Mouse (Mus musculus): ENCODE results near the gene Clec2g.

The Clec2g gene

DNA sequence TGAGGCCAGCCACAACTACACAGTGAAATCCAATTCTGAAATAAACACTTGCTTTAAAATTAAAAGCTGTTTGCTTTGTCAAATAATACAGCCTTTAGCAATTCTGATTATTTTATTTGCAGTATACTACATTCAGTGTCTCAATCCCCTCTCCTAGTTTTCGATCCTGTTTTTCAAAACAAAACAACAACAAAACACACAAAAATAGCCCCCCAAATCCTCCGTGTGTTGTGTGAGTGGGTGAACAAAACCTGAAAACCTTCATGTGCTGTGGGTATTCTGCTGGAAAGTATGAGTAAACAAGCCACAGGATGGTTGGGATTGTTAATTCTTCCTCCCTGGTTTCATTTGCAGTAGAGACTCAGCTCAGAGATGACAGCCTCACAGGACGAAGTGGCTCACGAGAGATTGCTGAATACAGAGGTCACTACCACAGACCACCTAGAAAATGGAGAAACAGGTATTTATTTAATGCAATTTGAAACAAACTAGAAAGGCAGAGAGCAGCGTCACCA, 79.6 kb downstream of the Clec2g start:
- DNase-seq (ENCODE audit: low spot score): no peak

- no peak for DNase-seq (ENCODE audit: low spot score)
These were observed 80.2 kb downstream of the Clec2g start for GRCm38 (mm10) chr6:129014399-129014798.

GRCm38 (mm10) chr6:129027451-129028248, 93.5 kb downstream of the Clec2g start:
- no peak for DNase-seq (ENCODE audit: low spot score)

- no peak for DNase-seq (ENCODE audit: low spot score)
These were observed 96.1 kb downstream of the Clec2g start for GRCm38 (mm10) chr6:129030175-129030824.

DNA sequence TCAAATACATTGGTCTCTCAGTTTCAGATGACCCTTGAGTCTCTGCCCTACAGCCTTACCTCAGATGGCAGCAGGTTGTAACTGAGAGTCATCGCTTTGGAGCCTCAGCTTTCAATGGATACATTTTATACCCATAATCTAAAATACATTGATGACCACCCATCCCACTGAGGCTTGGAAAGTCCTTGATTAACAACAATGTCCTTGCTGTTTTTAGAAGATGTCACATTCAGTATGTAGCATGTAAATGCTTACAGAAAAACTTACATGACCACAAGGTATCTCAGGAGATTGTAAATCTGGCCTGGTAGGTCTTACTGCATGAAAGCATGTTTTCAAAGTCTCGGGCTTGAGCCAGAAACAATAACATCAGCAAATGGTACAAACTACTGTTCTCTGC, 96.8 kb downstream of the Clec2g start:
- DNase-seq (ENCODE audit: low spot score): no peak

DNA sequence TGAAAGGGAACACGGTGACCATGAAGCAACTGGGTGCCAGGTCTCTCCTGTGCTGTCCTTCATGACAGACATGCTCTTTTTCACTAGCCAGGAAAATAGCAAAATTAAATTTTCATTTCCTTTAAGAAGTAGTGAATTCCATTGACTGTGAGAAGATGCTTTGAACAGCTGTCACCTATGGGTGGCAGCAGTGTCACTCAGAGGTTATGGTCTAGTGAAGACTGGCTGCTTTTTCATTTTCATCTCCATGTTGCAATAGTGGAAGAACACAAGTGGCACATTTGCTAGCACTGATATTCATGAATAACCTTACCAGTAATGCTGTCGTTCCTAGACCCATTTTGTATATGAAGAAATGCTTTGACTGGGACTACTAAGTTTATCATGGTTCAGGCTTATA, 99.2 kb downstream of the Clec2g start:
- DNase-seq (ENCODE audit: low spot score): no peak
